Mouse (Mus musculus): Measurements from ENCODE around the gene Tmem156. TPM values are rescaled to one million over a fixed set of nuclear protein-coding genes. Genes with fewer than 3 reads are reported as not detected.

Tmem156 gene
- total and polyA plus RNA-seq, 3 experiments, result 2.6 to 4.1 TPM; not detected in 1

DNA sequence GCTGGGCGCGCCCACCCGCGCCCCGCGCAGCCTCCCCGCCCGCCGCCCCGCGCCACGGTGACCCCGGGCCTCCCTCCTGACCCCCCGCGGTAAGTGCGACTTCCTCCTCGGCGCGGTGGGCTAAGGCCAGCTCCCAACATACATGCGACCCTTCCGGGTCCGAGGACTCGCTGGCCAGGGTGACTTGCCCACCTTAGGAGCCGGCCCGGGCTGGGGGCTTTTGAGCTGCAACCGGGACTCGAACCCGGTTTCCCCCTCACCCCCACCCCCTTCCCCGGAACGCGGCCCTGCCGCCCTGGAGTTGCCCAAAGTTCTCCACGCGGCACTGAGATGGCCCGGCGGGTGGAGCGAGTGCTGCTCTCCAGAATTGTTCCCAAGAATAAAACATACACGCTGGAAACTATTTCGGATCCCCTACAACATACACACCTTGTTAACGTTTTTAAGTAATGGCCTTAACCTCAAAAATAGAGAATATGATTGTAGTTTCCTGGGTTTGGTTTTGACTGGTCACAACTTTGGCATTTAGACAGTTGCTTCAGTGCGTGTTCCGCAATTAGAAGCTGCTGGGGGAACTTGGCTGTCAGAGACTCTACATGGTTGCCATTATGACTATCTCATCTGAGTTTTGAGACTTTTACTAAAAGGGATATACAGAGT, 16.0 kb upstream of the Tmem156 start:
- no peaks in the 10 kb centered on the region for H3K27me3 ChIP-seq (ENCODE audit: control insufficient read depth in 1 of 2, insufficient read depth in 2 of 2, low read length in 2 of 2)
- peaks cover under 1 to 13% of the 10 kb centered on the region in 2 experiments for H3K4me1 ChIP-seq (ENCODE audit: control insufficient read depth in 1 of 2, insufficient read depth in 2 of 2, low read length in 2 of 2)
- DNase-seq (ENCODE audit: low read depth, low spot score), result peak; percentile 77
- peak overlapping the region; percentile 78 for H3K27ac ChIP-seq (ENCODE audit: control insufficient read depth, low read depth, low read length)
- TF ChIP-seq UBTF (IDR thresholded peaks at IDR 0.05; ENCODE audit: borderline replicate concordance, insufficient read depth, low read depth, low read length), result no peak
- 0 out of 2 replicates have a peak, but pooled peaks have one; percentile 13 for TF ChIP-seq ETS1 (IDR thresholded peaks at IDR 0.05; ENCODE audit: low read depth, low read length)
- no peak for TF ChIP-seq CHD1 (IDR thresholded peaks at IDR 0.05; ENCODE audit: low read depth, low read length)
- 0 out of 2 replicates have a peak, but pooled peaks have one; percentile 60 for TF ChIP-seq MYC (IDR thresholded peaks at IDR 0.05; ENCODE audit: low read depth, low read length)
- TF ChIP-seq TCF12 (IDR thresholded peaks at IDR 0.05; ENCODE audit: low read depth, low read length), result no peak
- TF ChIP-seq NELFE (IDR thresholded peaks at IDR 0.05; ENCODE audit: low read depth, low read length), result 0 out of 2 replicates have a peak, but pooled peaks have one; percentile 11
- TF ChIP-seq MXI1 (IDR thresholded peaks at IDR 0.05; ENCODE audit: low read depth, low read length), result peak; percentile 81
- TF ChIP-seq RCOR1 (IDR thresholded peaks at IDR 0.05; ENCODE audit: low read depth, low read length), result no peak
- no peak for TF ChIP-seq ELF1 (IDR thresholded peaks at IDR 0.05; ENCODE audit: low read depth, low read length)
- peak; percentile 52; the same call in 1 of the 2 replicates for TF ChIP-seq TBP (IDR thresholded peaks at IDR 0.05; ENCODE audit: low read depth, low read length)
- TF ChIP-seq USF1 (IDR thresholded peaks at IDR 0.05; ENCODE audit: low read depth, low read length), result no peak
- TF ChIP-seq CHD2 (IDR thresholded peaks at IDR 0.05; ENCODE audit: low read length), result no peak
- no peak; a peak in 1 of 4 replicates for TF ChIP-seq POLR2A (IDR thresholded peaks at IDR 0.05; ENCODE audit: control insufficient read depth in 1 of 2, insufficient read depth in 1 of 2, low read depth in 1 of 2, low read length in 2 of 2, poor library complexity in 1 of 2)
- no peak for TF ChIP-seq ZNF384 (IDR thresholded peaks at IDR 0.05; ENCODE audit: low read depth, low read length)
- peak; percentile 84 for TF ChIP-seq SIN3A (IDR thresholded peaks at IDR 0.05; ENCODE audit: low read length)
- H3K9ac ChIP-seq (ENCODE audit: control insufficient read depth, low read depth, low read length, poor library complexity, severe bottlenecking), result peak overlapping the region; percentile 94
- no peaks in the 10 kb centered on the region for H3K9me3 ChIP-seq (replicated peaks; ENCODE audit: insufficient read depth, low read length)
- peak overlapping the region; percentile 66 to 92 for H3K4me3 ChIP-seq (ENCODE audit: control insufficient read depth in 1 of 2, insufficient read depth in 1 of 2, low read depth in 2 of 2, low read length in 2 of 2)
- peaks cover 0 to 13% of the 10 kb centered on the region in 2 experiments; a peak in 2 of 4 replicates for H3K36me3 ChIP-seq (ENCODE audit: control insufficient read depth in 1 of 2, insufficient read depth in 2 of 2, low read length in 2 of 2)
- peaks cover 8% of the 10 kb centered on the region for H3K79me2 ChIP-seq (ENCODE audit: control insufficient read depth, insufficient read depth, low read length, poor library complexity)

DNA sequence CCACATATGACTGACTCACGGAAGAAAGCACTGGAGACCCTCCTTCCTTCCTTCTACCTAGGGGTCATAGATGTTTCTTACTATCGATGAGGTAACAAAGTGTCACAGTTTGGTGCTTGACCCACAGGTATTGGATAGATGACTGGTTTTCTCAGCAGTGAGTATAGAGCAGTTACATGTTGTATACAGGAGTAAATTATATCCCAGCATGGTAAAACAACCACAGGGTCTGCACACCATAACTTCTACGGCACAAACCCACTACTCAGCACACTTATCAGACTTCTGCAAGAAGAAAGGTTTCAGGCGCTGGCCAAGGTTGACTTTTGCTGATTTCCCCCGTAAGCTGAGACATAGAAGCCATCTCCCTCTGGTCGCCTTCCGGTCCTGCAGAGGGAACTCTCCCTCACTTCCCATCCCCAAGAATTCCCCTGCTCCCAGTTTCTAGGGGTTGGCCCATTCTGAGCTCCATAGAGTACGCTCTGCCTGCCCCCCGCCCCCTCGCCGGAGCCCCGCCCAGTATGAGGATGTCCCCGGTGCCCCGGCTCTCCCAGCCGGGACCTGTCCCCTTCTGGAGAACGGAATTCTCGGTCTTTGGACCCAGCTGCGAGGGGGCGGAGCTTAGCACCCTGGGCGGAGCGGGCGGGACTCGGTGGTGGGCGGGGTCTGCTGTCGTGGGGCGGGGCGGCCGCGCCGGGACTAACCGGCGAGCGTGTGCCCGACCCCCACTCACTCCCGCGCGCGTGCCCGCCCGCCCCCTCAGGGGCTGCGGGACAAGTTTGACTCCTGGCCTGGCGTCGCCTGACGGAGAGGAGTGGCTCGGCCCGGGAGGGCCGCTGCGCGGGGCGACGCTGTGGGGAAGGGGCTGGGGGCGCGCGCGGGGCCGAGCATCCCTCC, 15.2 kb upstream of the Tmem156 start, which contains the start of gene Klhl5:
Gene Klhl5, plus strand, starts transcription at position 664 of the 897 bp plus-strand sequence.
- peaks cover 8% of the 10 kb centered on the region for H3K79me2 ChIP-seq (ENCODE audit: control insufficient read depth, insufficient read depth, low read length, poor library complexity)
- H3K4me1 ChIP-seq (ENCODE audit: control insufficient read depth in 1 of 2, insufficient read depth in 2 of 2, low read length in 2 of 2), result peaks cover 4 to 18% of the 10 kb centered on the region in 2 experiments
- H3K9ac ChIP-seq (ENCODE audit: control insufficient read depth, low read depth, low read length, poor library complexity, severe bottlenecking), result peak within 1 kb of the TSS; percentile 94
- H3K27ac ChIP-seq (ENCODE audit: control insufficient read depth, low read depth, low read length), result peak within 1 kb of the TSS; percentile 78
- H3K36me3 ChIP-seq (ENCODE audit: control insufficient read depth in 1 of 2, insufficient read depth in 2 of 2, low read length in 2 of 2), result peaks cover 0 to 16% of the 10 kb centered on the region in 2 experiments; a peak in 2 of 4 replicates
- H3K27me3 ChIP-seq (ENCODE audit: control insufficient read depth in 1 of 2, insufficient read depth in 2 of 2, low read length in 2 of 2), result no peaks in the 10 kb centered on the region
- TF ChIP-seq ZMIZ1 (IDR thresholded peaks at IDR 0.05; ENCODE audit: low read depth, low read length), result no peak
- TF ChIP-seq EP300 (IDR thresholded peaks at IDR 0.05; ENCODE audit: low read depth in 1 of 2, low read length in 2 of 2), result no peak
- TF ChIP-seq MAZ (IDR thresholded peaks at IDR 0.05; ENCODE audit: low read depth, low read length), result no peak
- TF ChIP-seq NELFE (IDR thresholded peaks at IDR 0.05; ENCODE audit: low read depth, low read length), result peak; percentile 41
- TF ChIP-seq POLR2A (IDR thresholded peaks at IDR 0.05; ENCODE audit: control insufficient read depth in 1 of 2, insufficient read depth in 1 of 2, low read depth in 1 of 2, low read length in 2 of 2, poor library complexity in 1 of 2), result peak; percentile 34 to 40; a peak in 1 of 4 replicates
- no peak for TF ChIP-seq ELF1 (IDR thresholded peaks at IDR 0.05; ENCODE audit: low read depth, low read length)
- DNase-seq (ENCODE audit: low read depth, low spot score), result peak; percentile 79
- peak within 1 kb of the TSS; percentile 66 to 92 for H3K4me3 ChIP-seq (ENCODE audit: control insufficient read depth in 1 of 2, insufficient read depth in 1 of 2, low read depth in 2 of 2, low read length in 2 of 2)
- H3K9me3 ChIP-seq (replicated peaks; ENCODE audit: insufficient read depth, low read length), result no peaks in the 10 kb centered on the region

Data from MEL (cell line).